Mouse (Mus musculus) bone marrow, adult 2 months (tissue): ENCODE data around the gene Cacna1b. TPM values are rescaled to one million over a fixed set of nuclear protein-coding genes. Genes with fewer than 3 reads are reported as not detected.

Experiments
- H3K27ac ChIP-seq: fragments of 200-500 bp; 2 replicates; pipeline ENCODE4 v1.5.1; 2012; ENCODE audit warnings: low read depth, mild to moderate bottlenecking, control low read depth, inconsistent platforms, low read length; ENCODE audit not compliant: control insufficient read depth, poor library complexity, insufficient read depth
- H3K4me1 ChIP-seq: fragments of 200-500 bp; 2 replicates; pipeline ENCODE4 v1.6.1; 2011; ENCODE audit warnings: low read length; ENCODE audit not compliant: control insufficient read depth, insufficient read depth
- H3K4me3 ChIP-seq: fragments of 200-500 bp; replicated peaks from 2 replicates; pipeline ENCODE3; 2011; ENCODE audit warnings: mild to moderate bottlenecking, low read depth, low read length, control low read depth; ENCODE audit not compliant: control insufficient read depth
- CTCF ChIP-seq: fragments of 200-500 bp; IDR thresholded peaks from 2 replicates; pipeline ENCODE4 v1.5.1; 2011; ENCODE audit warnings: low read length, control low read depth; ENCODE audit not compliant: control insufficient read depth, insufficient read depth
- POLR2A ChIP-seq: fragments of 200-500 bp; IDR thresholded peaks from 2 replicates; pipeline ENCODE4 v1.6.1; 2011; ENCODE audit warnings: low read depth, mild to moderate bottlenecking, control low read depth, low read length, borderline replicate concordance; ENCODE audit not compliant: control insufficient read depth
- WGBS: fragments of 180-500 bp; shearing (Covaris S2); methylation state at CpG from one replicate; pipeline ENCODE4 v1.1.7; 2018; 5-methylcytosine and 5-hydroxymethylcytosine counted together
- polyA plus RNA-seq: library from polyadenylated mRNA; stranded (reverse); fragments of >200 nt; gene quantifications from 2 replicates; pipeline ENCODE4 v1.2.4, GENCODE M21; 2011; ENCODE audit warnings: low replicate concordance; ENCODE audit not compliant: missing spikeins, insufficient read depth, insufficient read length

Gene Cacna1b
- polyA plus RNA-seq, 1 experiment: 2.2 TPM

GRCm38 (mm10) chr2:24680176-24680575, 82.8 kb downstream of the Cacna1b start:
- WGBS: 64% methylated on average over 2 of the region's 2 CpGs
- no peak for TF ChIP-seq CTCF
- no peak for TF ChIP-seq POLR2A
- Histone ChIP-seq H3K4me3 (no peak overlapping the region), H3K4me1 (no peaks in the 10 kb centered on the region), H3K27ac (no peak overlapping the region)

GRCm38 (mm10) chr2:24679012-24679651, 83.8 kb downstream of the Cacna1b start:
- Histone ChIP-seq H3K27ac (no peak overlapping the region), H3K4me1 (peaks cover 2% of the 10 kb centered on the region; the same call in 1 of the 2 replicates), H3K4me3 (peak overlapping the region; percentile 23)
- TF ChIP-seq POLR2A (no peak), CTCF (peak; percentile 53; the same call in 1 of the 2 replicates)
- 33% methylated on average over 50 of the region's 50 CpGs for WGBS

- TF ChIP-seq POLR2A: no peak
- no peak for TF ChIP-seq CTCF
- Histone ChIP-seq H3K27ac (no peak overlapping the region), H3K4me3 (no peak overlapping the region), H3K4me1 (peaks cover 2% of the 10 kb centered on the region; the same call in 1 of the 2 replicates)
- WGBS: 82% methylated on average over 5 of the region's 5 CpGs
Observed at GRCm38 (mm10) chr2:24678538-24678937, 84.4 kb downstream of the Cacna1b start.

GRCm38 (mm10) chr2:24678110-24678509, 84.8 kb downstream of the Cacna1b start:
- Histone ChIP-seq H3K4me1 (peaks cover 2% of the 10 kb centered on the region; the same call in 1 of the 2 replicates), H3K4me3 (no peak overlapping the region), H3K27ac (no peak overlapping the region)
- no peak for TF ChIP-seq POLR2A
- TF ChIP-seq CTCF: no peak
- 81% methylated on average over 4 of the region's 4 CpGs for WGBS

- no peak for TF ChIP-seq POLR2A
- TF ChIP-seq CTCF: no peak
- H3K4me3 ChIP-seq: no peak overlapping the region
- H3K4me1 ChIP-seq: peaks cover 2% of the 10 kb centered on the region; the same call in 1 of the 2 replicates
- 88% methylated on average over 3 of the region's 3 CpGs for WGBS
- no peak overlapping the region for H3K27ac ChIP-seq
Observed at GRCm38 (mm10) chr2:24677629-24678028, 85.3 kb downstream of the Cacna1b start.

GRCm38 (mm10) chr2:24674432-24675006, 88.4 kb downstream of the Cacna1b start:
- Histone ChIP-seq H3K27ac (no peak overlapping the region), H3K4me3 (no peak overlapping the region), H3K4me1 (peaks cover 2% of the 10 kb centered on the region; the same call in 1 of the 2 replicates)
- WGBS: 27% methylated on average over 6 of the region's 6 CpGs
- TF ChIP-seq CTCF: no peak
- no peak for TF ChIP-seq POLR2A

GRCm38 (mm10) chr2:24668598-24668997, 94.4 kb downstream of the Cacna1b start:
- Histone ChIP-seq H3K27ac (no peak overlapping the region), H3K4me1 (no peaks in the 10 kb centered on the region), H3K4me3 (no peak overlapping the region)
- TF ChIP-seq POLR2A: no peak
- TF ChIP-seq CTCF: no peak
- whole genome bisulfite sequencing: 86% methylated on average over 5 of the region's 5 CpGs

GRCm38 (mm10) chr2:24664678-24665257, 98.2 kb downstream of the Cacna1b start:
- TF ChIP-seq POLR2A (no peak), CTCF (no peak)
- no peak overlapping the region for H3K27ac ChIP-seq
- no peak overlapping the region for H3K4me3 ChIP-seq
- no peaks in the 10 kb centered on the region for H3K4me1 ChIP-seq
- 72% methylated on average over 9 of the region's 9 CpGs for WGBS
